Mouse (Mus musculus) forebrain, postnatal 0 days (tissue): ENCODE data around the gene Gpsm3. TPM values are rescaled to one million over a fixed set of nuclear protein-coding genes. Genes with fewer than 3 reads are reported as not detected.

Experiments used
- ATAC-seq: fragments of 200-750 bp; cut with Nextera tagmentation; 2 replicates; pipeline ENCODE4 v1.8.0; 2017; ENCODE audit warnings: mild to moderate bottlenecking, moderate library complexity
- DNase-seq: peaks from one replicate; pipeline ENCODE4 v3.0.0-alpha.2; 2015
- H3K27ac ChIP-seq: fragments of 300-500 bp; sonication (generic); 2 replicates; pipeline ENCODE4 v1.5.1; 2014; ENCODE audit warnings: low read depth, mild to moderate bottlenecking, antibody characterized with exemption, low read length, moderate library complexity, mixed read lengths
- H3K27me3 ChIP-seq: fragments of 300-500 bp; sonication (generic); 2 replicates; pipeline ENCODE4 v1.6.1; 2014; ENCODE audit warnings: mild to moderate bottlenecking, low read length, mixed read lengths; ENCODE audit not compliant: insufficient read depth
- H3K36me3 ChIP-seq: fragments of 300-500 bp; sonication (generic); 2 replicates; pipeline ENCODE4 v1.6.1; 2014; ENCODE audit warnings: mild to moderate bottlenecking, moderate library complexity; ENCODE audit not compliant: insufficient read depth
- H3K4me1 ChIP-seq: fragments of 300-500 bp; sonication (generic); 2 replicates; pipeline ENCODE4 v1.6.1; 2014; ENCODE audit warnings: antibody characterized with exemption; ENCODE audit not compliant: insufficient read depth
- H3K4me2 ChIP-seq: fragments of 300-500 bp; sonication (generic); 2 replicates; pipeline ENCODE4 v1.6.1; 2014; ENCODE audit warnings: low read depth, mild to moderate bottlenecking, moderate library complexity
- H3K4me3 ChIP-seq: fragments of 300-500 bp; sonication (generic); 2 replicates; pipeline ENCODE4 v1.5.1; 2014; ENCODE audit warnings: low read depth, low read length, mixed read lengths
- H3K9ac ChIP-seq: fragments of 300-500 bp; sonication (generic); 2 replicates; pipeline ENCODE4 v1.6.1; 2014; ENCODE audit warnings: mild to moderate bottlenecking
- H3K9me3 ChIP-seq: fragments of 300-500 bp; sonication (generic); 2 replicates; pipeline ENCODE4 v1.6.1; 2016; ENCODE audit warnings: low read length
- CTCF ChIP-seq: sonication (generic); IDR thresholded peaks from 2 replicates; pipeline ENCODE4 v1.5.1; 2016; ENCODE audit warnings: antibody characterized with exemption, control low read depth, low read depth
- WGBS: fragments of 180-500 bp; shearing (Covaris S2); extraction: QIAGEN DNeasy Blood & Tissue Kit; methylation state at CpG from one replicate; pipeline ENCODE4 v1.1.7; 2014; 5-methylcytosine and 5-hydroxymethylcytosine counted together
- polyA plus RNA-seq: library from polyadenylated mRNA; unstranded; fragments of >200 nt; fragmentation: Nextera tagmentation; extraction: Ambion mirVana; gene quantifications from 2 replicates; pipeline ENCODE4 v1.2.1, GENCODE M21; 2015
- total RNA-seq: library from RNA; depleted of rRNA; stranded (reverse); fragments of >200 nt; gene quantifications from 2 replicates; pipeline ENCODE4 v1.2.3, GENCODE M21; 2014

Gpsm3 gene
- total and polyA plus RNA-seq, 2 experiments from 2014 or later: 2.4 to 4.6 TPM

GRCm38 (mm10) chr17:34587814-34588213 lies 1.8 kb upstream of the Gpsm3 start:
- Histone ChIP-seq H3K9me3 (no peaks in the 10 kb centered on the region), H3K4me2 (peak overlapping the region; percentile 98), H3K36me3 (no peaks in the 10 kb centered on the region), H3K9ac (peak overlapping the region; percentile 87), H3K27ac (peak overlapping the region; percentile 99), H3K4me3 (peak overlapping the region; percentile 69), H3K4me1 (peaks cover 25% of the 10 kb centered on the region), H3K27me3 (no peaks in the 10 kb centered on the region)
- no peak for DNase-seq
- 4% methylated on average over 19 of the region's 19 CpGs for WGBS
- TF ChIP-seq CTCF: no peak
- no peak for ATAC-seq

DNA sequence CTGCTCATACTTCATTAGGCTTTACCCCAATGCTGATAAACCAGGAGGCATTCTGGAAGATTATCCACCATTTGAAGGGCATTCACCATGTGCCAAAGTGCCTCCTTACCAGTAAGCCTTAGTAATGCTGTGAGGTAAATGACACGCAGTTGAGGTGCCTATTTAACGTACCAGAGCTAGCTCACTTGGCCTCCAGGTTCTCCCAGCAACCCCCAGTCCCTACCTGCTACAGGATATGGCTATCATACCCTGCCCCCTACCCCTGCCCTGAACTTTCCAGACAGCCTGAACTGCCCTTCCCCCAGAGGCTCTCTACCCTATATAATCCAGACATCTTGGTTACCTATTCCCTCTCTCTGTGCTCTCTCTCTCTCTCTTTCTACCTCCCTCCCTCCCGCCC lies 839 bp upstream of the Gpsm3 start:
- Histone ChIP-seq H3K36me3 (no peaks in the 10 kb centered on the region), H3K4me1 (peaks cover 25% of the 10 kb centered on the region), H3K4me3 (no peak overlapping the region), H3K9ac (no peak overlapping the region), H3K4me2 (no peak overlapping the region), H3K9me3 (no peaks in the 10 kb centered on the region), H3K27me3 (no peaks in the 10 kb centered on the region), H3K27ac (no peak overlapping the region)
- ATAC-seq (no peak), DNase-seq (no peak)
- TF ChIP-seq CTCF: no peak
- 62% methylated on average over 3 of the region's 3 CpGs for WGBS

DNA sequence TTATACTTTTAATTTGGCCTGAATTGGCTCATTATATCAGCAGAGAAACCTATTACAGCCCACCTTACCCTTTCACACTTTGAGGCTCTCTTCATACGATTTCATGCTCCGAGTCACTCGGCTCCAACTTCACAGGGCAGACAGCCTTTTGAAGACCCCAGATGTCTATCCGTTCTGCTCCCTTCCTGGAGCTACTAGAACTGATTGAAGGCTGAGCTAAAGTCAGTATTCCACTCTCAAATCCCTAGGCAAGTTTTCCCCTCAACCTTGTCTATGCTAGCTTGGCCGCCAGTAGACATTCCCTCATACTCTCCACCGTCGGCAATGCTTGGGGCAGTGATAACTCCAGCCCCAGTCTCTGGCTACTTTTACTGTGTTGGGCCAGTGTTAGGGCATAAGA lies 400 bp upstream of the Gpsm3 start:
- H3K4me1 ChIP-seq: peaks cover 25% of the 10 kb centered on the region
- no peak for ATAC-seq
- WGBS: 58% methylated on average over 7 of the region's 7 CpGs
- no peak overlapping the region for H3K4me2 ChIP-seq
- no peak for TF ChIP-seq CTCF
- H3K36me3 ChIP-seq: no peaks in the 10 kb centered on the region
- no peak for DNase-seq
- H3K27ac ChIP-seq: no peak overlapping the region
- no peak overlapping the region for H3K9ac ChIP-seq
- H3K9me3 ChIP-seq: no peaks in the 10 kb centered on the region
- H3K4me3 ChIP-seq: no peak overlapping the region
- H3K27me3 ChIP-seq: no peaks in the 10 kb centered on the region

GRCm38 (mm10) chr17:34590154-34590987 lies 765 bp downstream of the Gpsm3 start:
- no peak overlapping the region for H3K27ac ChIP-seq
- H3K4me2 ChIP-seq: no peak overlapping the region; the same call in 1 of the 2 replicates

DNA sequence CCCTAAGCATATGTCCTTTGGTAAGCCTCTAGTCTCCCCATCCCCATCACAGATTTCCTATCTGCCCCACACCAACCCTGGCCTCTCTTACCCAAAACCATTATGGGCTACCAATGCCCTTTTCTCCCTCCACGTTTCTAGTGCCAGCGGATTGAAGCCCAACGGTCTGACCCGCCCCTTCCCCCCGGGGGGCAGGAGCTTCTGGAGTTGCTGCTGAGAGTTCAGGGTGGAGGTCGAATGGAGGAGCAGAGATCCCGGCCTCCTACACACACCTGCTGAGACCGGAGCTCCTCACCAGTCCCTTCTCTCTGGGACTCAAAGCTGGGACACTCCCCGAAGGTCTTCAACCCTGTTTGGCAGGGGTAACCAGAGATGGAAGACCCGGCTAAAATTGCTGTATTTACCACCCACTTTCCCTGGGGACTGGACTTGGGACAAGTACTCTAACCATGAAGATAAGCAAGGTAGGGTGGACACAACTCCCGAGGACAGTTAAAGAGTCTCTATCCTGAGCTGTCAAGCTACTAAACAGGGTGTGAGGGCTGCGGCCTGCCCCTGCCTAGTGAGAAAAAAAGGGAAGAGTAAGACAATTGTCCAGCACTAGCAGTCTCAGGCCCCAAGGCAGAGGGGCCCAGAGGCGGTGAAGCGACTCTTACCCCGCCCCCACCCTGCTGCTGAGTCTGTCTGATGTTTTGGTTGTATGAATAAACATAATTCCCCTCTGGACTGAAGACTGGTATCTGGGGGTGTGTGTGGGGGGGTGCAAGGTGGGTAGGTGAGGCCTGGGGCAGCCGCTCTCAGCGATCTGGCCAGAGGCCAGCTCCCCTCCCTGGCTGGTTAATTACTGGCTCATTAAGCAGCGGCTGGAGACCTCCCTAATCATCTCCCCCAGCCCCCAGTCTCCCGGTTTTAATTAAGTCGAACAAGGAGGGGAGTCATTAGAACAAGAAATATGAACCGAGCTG lies 1.7 kb downstream of the Gpsm3 start, which contains the start of gene Pbx2:
TSS of gene Pbx2 (plus strand) at position 238 of the 965 bp plus-strand sequence.
- WGBS: 1% methylated on average over 21 of the region's 21 CpGs

More at GRCm38 (mm10) chr17:34590154-34590987, 765 bp downstream of the Gpsm3 start:
- peaks cover 25% of the 10 kb centered on the region for H3K4me1 ChIP-seq
- 78% methylated on average over 15 of the region's 15 CpGs for WGBS
- no peak overlapping the region for H3K9ac ChIP-seq
- DNase-seq (no peak), ATAC-seq (no peak)
- H3K4me3 ChIP-seq: no peak overlapping the region
- no peaks in the 10 kb centered on the region for H3K27me3 ChIP-seq
- no peaks in the 10 kb centered on the region for H3K9me3 ChIP-seq
- no peak for TF ChIP-seq CTCF
- H3K36me3 ChIP-seq: peaks cover 10% of the 10 kb centered on the region

DNA sequence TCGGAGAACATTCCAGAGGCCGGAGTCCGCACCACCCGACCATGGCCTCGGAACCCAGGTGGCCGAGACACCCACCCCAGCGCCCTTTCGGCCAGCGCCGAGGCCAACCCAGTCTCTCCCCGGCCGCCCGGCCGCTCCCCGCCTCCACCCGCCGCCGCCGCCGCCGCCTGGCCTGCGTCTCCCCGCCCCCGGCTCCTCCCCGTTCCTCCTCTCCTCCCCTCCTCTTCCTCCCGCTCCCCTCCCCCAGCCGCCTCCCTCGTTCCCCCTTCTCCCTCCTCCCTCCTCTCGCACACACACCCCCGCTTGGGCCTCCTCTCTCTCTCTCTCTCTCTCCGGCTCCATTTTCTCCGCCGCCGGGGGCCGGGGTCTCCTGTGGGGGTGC lies 2.4 kb downstream of the Gpsm3 start:
- no peak for TF ChIP-seq CTCF
- H3K4me3 ChIP-seq: peak overlapping the region; percentile 89
- peak; percentile 35 for ATAC-seq

More for the DNA sequence above, 1.7 kb downstream of the Gpsm3 start, which contains the start of gene Pbx2:
- peaks cover 17% of the 10 kb centered on the region for H3K36me3 ChIP-seq
- peak; percentile 41 for DNase-seq
- peak within 1 kb of the TSS; percentile 93 for H3K4me2 ChIP-seq
- no peak for TF ChIP-seq CTCF
- no peak for ATAC-seq
- peak within 1 kb of the TSS; percentile 94 for H3K9ac ChIP-seq
- H3K4me3 ChIP-seq: peak within 1 kb of the TSS; percentile 89
- H3K27ac ChIP-seq: peak within 1 kb of the TSS; percentile 97
- H3K27me3 ChIP-seq: no peaks in the 10 kb centered on the region
- peaks cover 18% of the 10 kb centered on the region for H3K4me1 ChIP-seq
- H3K9me3 ChIP-seq: no peaks in the 10 kb centered on the region

More for the DNA sequence above, 2.4 kb downstream of the Gpsm3 start:
- H3K4me1 ChIP-seq: peaks cover 16% of the 10 kb centered on the region
- H3K36me3 ChIP-seq: peaks cover 17% of the 10 kb centered on the region
- WGBS: under 1% methylated on average over 26 of the region's 35 CpGs
- no peaks in the 10 kb centered on the region for H3K27me3 ChIP-seq
- no peaks in the 10 kb centered on the region for H3K9me3 ChIP-seq
- H3K4me2 ChIP-seq: peak overlapping the region; percentile 93
- peak overlapping the region; percentile 94 for H3K9ac ChIP-seq
- H3K27ac ChIP-seq: peak overlapping the region; percentile 97
- peak; percentile 91 for DNase-seq
